Mouse (Mus musculus) limb, embryonic 10.5 days (tissue): ENCODE data around the gene Gm19935. TPM values are rescaled to one million over a fixed set of nuclear protein-coding genes. Genes with fewer than 3 reads are reported as not detected.

Experiments
- DNase-seq: peaks from one replicate; pipeline ENCODE4 v3.0.0-alpha.2; 2017; ENCODE audit warnings: low spot score
- H3K27ac ChIP-seq: fragments of 300-500 bp; sonication (generic); 2 replicates; pipeline ENCODE4 v1.5.1; 2016; ENCODE audit warnings: mild to moderate bottlenecking
- H3K27me3 ChIP-seq: fragments of 300-500 bp; sonication (generic); 2 replicates; pipeline ENCODE4 v1.6.1; 2016; ENCODE audit warnings: low read depth, mild to moderate bottlenecking; ENCODE audit not compliant: poor library complexity, severe bottlenecking
- H3K36me3 ChIP-seq: fragments of 300-500 bp; sonication (generic); 2 replicates; pipeline ENCODE4 v1.6.1; 2016; ENCODE audit warnings: mild to moderate bottlenecking, moderate library complexity
- H3K4me1 ChIP-seq: fragments of 300-500 bp; sonication (generic); 2 replicates; pipeline ENCODE4 v1.6.1; 2016
- H3K4me3 ChIP-seq: fragments of 300-500 bp; sonication (generic); 2 replicates; pipeline ENCODE4 v1.5.1; 2016; ENCODE audit warnings: mild to moderate bottlenecking, moderate library complexity
- H3K9me3 ChIP-seq: fragments of 300-500 bp; sonication (generic); replicated peaks from 2 replicates; pipeline ENCODE4 v1.6.1; 2016; ENCODE audit warnings: mild to moderate bottlenecking
- WGBS: fragments of 180-500 bp; shearing (Covaris S2); methylation state at CpG from one replicate; pipeline ENCODE4 v1.1.7; 2016; 5-methylcytosine and 5-hydroxymethylcytosine counted together
- polyA plus RNA-seq: library from polyadenylated mRNA; unstranded; fragments of >200 nt; fragmentation: Nextera tagmentation; extraction: Ambion mirVana; gene quantifications from 2 replicates; pipeline ENCODE4 v1.2.1, GENCODE M21; 2016

The Gm19935 gene
- not detected in 2 replicates for polyA plus RNA-seq

DNA sequence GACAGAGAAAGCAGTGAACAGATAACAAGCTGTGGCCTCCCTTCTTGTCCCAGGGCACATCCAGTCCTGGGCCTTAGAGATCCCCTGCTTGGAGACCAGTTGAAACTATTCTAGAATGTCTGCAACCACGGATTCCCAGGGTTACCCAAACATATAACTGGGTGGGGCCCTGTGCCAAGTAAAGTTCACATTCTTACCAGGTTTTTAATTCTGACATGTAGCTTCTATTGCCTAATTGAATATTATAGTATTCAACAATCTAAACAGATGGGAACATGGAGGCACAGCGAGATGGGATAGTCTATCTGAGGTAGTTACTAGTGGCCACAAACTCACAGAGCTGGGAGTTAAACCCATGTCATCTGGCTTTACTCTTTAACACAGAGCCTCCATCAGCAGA is at the start of gene Gm19935:
TSS of gene Gm19935 (minus strand) at position 101 of the 400 bp plus-strand sequence.
- no peak within 1 kb of the TSS for H3K4me3 ChIP-seq
- 94% methylated on average over 2 of the region's 2 CpGs for WGBS
- DNase-seq, result no peak
- H3K27me3 ChIP-seq, result no peaks in the 10 kb centered on the region
- H3K36me3 ChIP-seq, result no peaks in the 10 kb centered on the region
- H3K27ac ChIP-seq, result peak within 1 kb of the TSS; percentile 10; the same call in 1 of the 2 replicates
- no peaks in the 10 kb centered on the region for H3K9me3 ChIP-seq
- H3K4me1 ChIP-seq, result peaks cover 3% of the 10 kb centered on the region

DNA sequence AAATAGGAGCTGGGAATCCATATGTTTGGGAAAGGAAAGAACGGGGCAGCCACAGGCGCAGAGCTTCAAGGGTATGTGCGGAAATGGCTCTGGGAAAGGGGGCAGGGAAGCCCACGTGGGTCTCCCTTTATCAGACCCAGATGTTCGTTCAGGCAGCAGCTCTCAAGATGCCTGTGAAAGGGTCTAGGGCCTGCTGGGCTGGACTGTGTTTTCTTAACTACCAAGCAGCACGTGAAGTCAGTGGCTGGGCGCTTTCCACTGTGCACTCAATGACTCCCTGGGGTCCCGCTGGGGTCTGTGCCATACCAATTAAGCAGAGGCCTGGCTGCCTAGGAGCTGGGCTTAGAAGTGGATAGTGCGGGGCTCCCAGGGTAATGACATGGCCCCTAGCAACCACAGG is 44.8 kb upstream of the Gm19935 start:
- WGBS, result 2% methylated on average over 9 of the region's 9 CpGs
- Histone ChIP-seq H3K27ac (peak overlapping the region; percentile 96), H3K4me3 (peak overlapping the region; percentile 42), H3K27me3 (no peaks in the 10 kb centered on the region), H3K9me3 (no peaks in the 10 kb centered on the region), H3K4me1 (peaks cover 49% of the 10 kb centered on the region), H3K36me3 (no peaks in the 10 kb centered on the region)
- peak; percentile 95 for DNase-seq

GRCm38 (mm10) chr8:90861266-90861944 is 44.2 kb upstream of the Gm19935 start:
- peaks cover 53% of the 10 kb centered on the region for H3K4me1 ChIP-seq
- no peaks in the 10 kb centered on the region for H3K27me3 ChIP-seq
- no peaks in the 10 kb centered on the region for H3K9me3 ChIP-seq
- peak; percentile 77 for DNase-seq
- under 1% methylated on average over 9 of the region's 9 CpGs for WGBS
- peak overlapping the region; percentile 42 for H3K4me3 ChIP-seq
- H3K27ac ChIP-seq, result peak overlapping the region; percentile 96
- no peaks in the 10 kb centered on the region for H3K36me3 ChIP-seq

GRCm38 (mm10) chr8:90858071-90858470 is 40.9 kb upstream of the Gm19935 start:
- Histone ChIP-seq H3K4me3 (no peak overlapping the region), H3K27me3 (no peaks in the 10 kb centered on the region), H3K4me1 (peaks cover 69% of the 10 kb centered on the region), H3K36me3 (no peaks in the 10 kb centered on the region), H3K9me3 (no peaks in the 10 kb centered on the region), H3K27ac (no peak overlapping the region)
- WGBS, result 96% methylated on average over 2 of the region's 2 CpGs
- DNase-seq, result no peak

GRCm38 (mm10) chr8:90856952-90857351 is 39.8 kb upstream of the Gm19935 start:
- no peaks in the 10 kb centered on the region for H3K27me3 ChIP-seq
- WGBS, result 52% methylated on average over 1 of the region's 1 CpGs
- H3K27ac ChIP-seq, result peak overlapping the region; percentile 43; the same call in 1 of the 2 replicates
- H3K4me1 ChIP-seq, result peaks cover 58% of the 10 kb centered on the region
- H3K36me3 ChIP-seq, result peaks cover 6% of the 10 kb centered on the region
- no peak for DNase-seq
- no peaks in the 10 kb centered on the region for H3K9me3 ChIP-seq
- no peak overlapping the region for H3K4me3 ChIP-seq

GRCm38 (mm10) chr8:90856171-90856570 is 39.0 kb upstream of the Gm19935 start:
- WGBS, result 87% methylated on average over 3 of the region's 3 CpGs
- H3K9me3 ChIP-seq, result no peaks in the 10 kb centered on the region
- H3K4me1 ChIP-seq, result peaks cover 50% of the 10 kb centered on the region
- H3K36me3 ChIP-seq, result peaks cover 11% of the 10 kb centered on the region
- peak overlapping the region; percentile 43; the same call in 1 of the 2 replicates for H3K27ac ChIP-seq
- no peaks in the 10 kb centered on the region for H3K27me3 ChIP-seq
- no peak overlapping the region for H3K4me3 ChIP-seq
- DNase-seq, result no peak

DNA sequence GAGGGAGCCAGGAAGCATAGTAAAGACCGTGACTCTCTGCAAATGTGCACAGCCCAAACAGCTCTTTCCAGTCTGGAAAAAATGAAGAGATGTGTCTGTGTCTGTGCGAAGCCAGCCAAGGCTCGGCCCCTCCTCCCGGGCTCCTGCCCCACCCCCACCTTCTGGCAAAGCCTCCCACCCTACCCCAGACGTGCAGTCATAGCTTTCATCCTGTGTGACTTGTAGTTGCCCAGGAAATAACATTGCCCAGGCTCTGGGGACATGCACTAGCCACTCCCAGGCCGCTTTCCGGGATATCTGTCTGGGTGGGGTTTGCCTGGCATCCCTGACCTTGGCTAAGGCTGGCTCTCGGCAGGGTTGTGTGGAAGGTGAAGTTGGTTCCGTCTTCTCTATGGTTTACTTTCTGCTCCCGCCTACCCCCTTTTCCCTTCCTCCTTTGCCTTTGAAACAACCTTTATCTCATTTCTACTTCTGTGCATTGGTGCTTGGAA is 37.5 kb upstream of the Gm19935 start:
- Histone ChIP-seq H3K27ac (peak overlapping the region; percentile 83), H3K4me1 (peaks cover 41% of the 10 kb centered on the region), H3K27me3 (no peaks in the 10 kb centered on the region), H3K36me3 (peaks cover 15% of the 10 kb centered on the region), H3K4me3 (0 out of 2 replicates have a peak overlapping the region, but pooled peaks have one; percentile 22), H3K9me3 (no peaks in the 10 kb centered on the region)
- DNase-seq, result peak; percentile 53
- 16% methylated on average over 10 of the region's 10 CpGs for WGBS

DNA sequence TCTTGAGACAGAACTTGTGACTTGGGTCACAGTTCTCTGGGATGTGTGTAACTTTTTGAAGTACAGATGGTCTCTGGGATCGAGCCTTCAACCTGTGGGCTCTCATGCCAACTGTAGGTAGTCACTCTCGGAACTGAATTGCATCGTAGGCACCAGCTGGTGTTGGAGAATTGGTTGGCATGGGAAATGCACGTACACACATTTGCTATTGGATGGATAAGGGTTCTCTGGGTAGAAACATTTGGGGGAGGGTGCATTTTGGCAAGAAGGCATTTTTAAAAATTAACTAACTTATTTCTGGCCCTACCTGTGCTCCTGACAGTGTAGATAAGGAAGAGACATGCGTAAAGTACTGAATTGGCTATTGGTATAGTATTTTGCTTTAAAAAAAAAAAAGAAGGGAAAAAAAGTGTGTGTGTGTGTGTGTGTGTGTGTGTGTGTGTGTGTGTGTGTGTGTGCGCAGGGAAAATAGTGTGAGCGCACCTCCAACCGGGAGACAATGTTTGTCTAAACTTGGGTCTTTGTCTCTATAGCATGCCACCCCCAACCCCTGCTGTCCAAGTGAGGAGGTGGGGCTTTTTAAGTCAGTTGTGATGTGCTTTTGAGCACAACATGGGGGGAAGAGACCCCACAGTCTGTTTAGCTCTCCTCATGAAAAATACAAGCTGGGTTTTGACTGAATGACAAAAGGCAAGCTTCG is 36.9 kb upstream of the Gm19935 start:
- Histone ChIP-seq H3K27ac (peak overlapping the region; percentile 83), H3K4me1 (peaks cover 41% of the 10 kb centered on the region), H3K36me3 (peaks cover 15% of the 10 kb centered on the region), H3K9me3 (no peaks in the 10 kb centered on the region), H3K4me3 (0 out of 2 replicates have a peak overlapping the region, but pooled peaks have one; percentile 22), H3K27me3 (no peaks in the 10 kb centered on the region)
- 79% methylated on average over 9 of the region's 9 CpGs for WGBS
- DNase-seq, result no peak

- H3K4me1 ChIP-seq, result peaks cover 29% of the 10 kb centered on the region
- H3K36me3 ChIP-seq, result peaks cover 15% of the 10 kb centered on the region
- H3K27me3 ChIP-seq, result no peaks in the 10 kb centered on the region
- WGBS, result 46% methylated on average over 8 of the region's 8 CpGs
- H3K9me3 ChIP-seq, result no peaks in the 10 kb centered on the region
- H3K27ac ChIP-seq, result no peak overlapping the region
- H3K4me3 ChIP-seq, result no peak overlapping the region
- DNase-seq, result no peak
Measured at GRCm38 (mm10) chr8:90851544-90851943, 34.4 kb upstream of the Gm19935 start.

- Histone ChIP-seq H3K27ac (peak overlapping the region; percentile 71), H3K4me3 (no peak overlapping the region), H3K4me1 (peaks cover 20% of the 10 kb centered on the region), H3K9me3 (no peaks in the 10 kb centered on the region), H3K27me3 (no peaks in the 10 kb centered on the region), H3K36me3 (peaks cover 15% of the 10 kb centered on the region)
- DNase-seq, result no peak
- WGBS, result 59% methylated on average over 11 of the region's 11 CpGs
Measured at GRCm38 (mm10) chr8:90849462-90850050, 32.4 kb upstream of the Gm19935 start.

DNA sequence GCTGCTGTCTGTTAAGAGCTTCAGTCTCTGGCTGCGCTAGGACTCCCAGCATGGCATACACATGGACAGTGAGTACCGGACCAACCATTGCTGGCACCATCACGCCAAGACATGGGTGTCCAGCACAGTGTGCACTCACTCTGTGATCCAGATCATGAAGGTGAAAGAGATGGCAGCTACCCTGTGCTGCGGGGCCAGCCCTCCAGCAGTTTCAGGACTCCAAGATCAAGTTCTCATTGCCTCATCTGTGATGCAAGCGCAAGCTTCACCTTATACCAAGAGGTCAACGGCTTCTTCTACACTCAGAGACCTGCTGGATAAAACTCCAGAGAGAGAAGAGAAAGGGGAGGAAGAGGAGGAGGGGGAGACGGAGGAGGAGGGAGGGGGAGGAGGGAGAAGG is 30.8 kb upstream of the Gm19935 start:
- Histone ChIP-seq H3K36me3 (peaks cover 15% of the 10 kb centered on the region), H3K9me3 (no peaks in the 10 kb centered on the region), H3K27ac (no peak overlapping the region), H3K4me1 (peaks cover 14% of the 10 kb centered on the region), H3K4me3 (no peak overlapping the region), H3K27me3 (no peaks in the 10 kb centered on the region)
- DNase-seq, result no peak
- 93% methylated on average over 7 of the region's 7 CpGs for WGBS

DNA sequence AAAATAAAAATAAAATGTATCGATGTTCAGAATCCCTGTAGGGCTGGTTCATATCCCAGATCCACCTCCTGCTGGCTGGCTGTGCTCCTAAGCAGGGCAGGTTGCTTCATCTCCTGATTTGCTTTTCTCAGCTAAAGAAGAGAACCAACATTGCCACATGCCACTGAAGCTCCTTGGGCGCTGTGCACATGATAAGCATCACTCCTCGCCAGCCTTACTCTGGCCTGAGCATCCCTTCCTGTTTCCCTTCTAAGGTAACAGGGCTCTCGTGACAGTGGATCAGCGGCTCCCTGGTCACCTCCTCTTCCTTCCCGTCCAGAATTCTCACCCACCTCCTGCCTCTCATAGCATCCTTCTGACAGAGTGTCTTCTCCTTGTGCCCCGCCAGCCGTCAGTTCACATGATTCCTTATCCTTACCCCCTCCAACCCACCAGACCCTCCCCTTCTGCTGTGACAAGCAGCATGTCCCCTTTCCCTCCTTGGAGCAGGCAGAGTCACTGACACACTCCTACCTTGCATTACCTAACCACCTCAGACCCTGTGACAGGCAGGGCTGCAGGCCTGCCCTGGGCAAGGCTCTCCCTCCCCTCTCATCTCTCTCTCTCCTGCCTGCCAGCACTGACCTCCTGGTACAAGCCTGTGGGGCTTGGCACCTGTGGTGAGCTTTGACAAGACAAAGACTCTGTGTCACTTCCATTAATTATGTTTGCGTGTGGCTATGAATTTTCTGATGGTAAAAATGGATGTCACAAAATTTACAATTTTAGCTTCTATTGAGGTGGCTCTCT is 27.2 kb upstream of the Gm19935 start:
- 83% methylated on average over 9 of the region's 9 CpGs for WGBS
- H3K4me3 ChIP-seq, result no peak overlapping the region
- no peaks in the 10 kb centered on the region for H3K36me3 ChIP-seq
- no peaks in the 10 kb centered on the region for H3K27me3 ChIP-seq
- H3K9me3 ChIP-seq, result no peaks in the 10 kb centered on the region
- DNase-seq, result no peak
- peak overlapping the region; percentile 48; the same call in 1 of the 2 replicates for H3K27ac ChIP-seq
- H3K4me1 ChIP-seq, result peaks cover 19% of the 10 kb centered on the region
